Mouse (Mus musculus) hindbrain, embryonic 16.5 days (tissue): Measurements from ENCODE around the gene Gm28036. TPM values are rescaled to one million over a fixed set of nuclear protein-coding genes. Genes with fewer than 3 reads are reported as not detected.
A peak's percentile ranks its signal among the peaks of the same experiment; 100 is the strongest.

Source experiments
- ATAC-seq: fragments of 200-750 bp; cut with Nextera tagmentation; 2 replicates; pipeline ENCODE4 v1.8.0; 2017; ENCODE audit warnings: moderate TSS enrichment, moderate library complexity
- H3K27ac ChIP-seq: fragments of 300-500 bp; sonication (generic); 2 replicates; pipeline ENCODE4 v1.5.1; 2014; ENCODE audit warnings: low read depth, mild to moderate bottlenecking, control low read depth, low read length, moderate library complexity
- H3K27me3 ChIP-seq: fragments of 300-500 bp; sonication (generic); replicated peaks from 2 replicates; pipeline ENCODE4 v1.6.1; 2014; ENCODE audit warnings: low read length; ENCODE audit not compliant: control insufficient read depth, insufficient read depth
- H3K36me3 ChIP-seq: fragments of 300-500 bp; sonication (generic); 2 replicates; pipeline ENCODE4 v1.6.1; 2014; ENCODE audit warnings: mild to moderate bottlenecking, low read length, moderate library complexity, mixed read lengths; ENCODE audit not compliant: control insufficient read depth, insufficient read depth
- H3K4me1 ChIP-seq: fragments of 300-500 bp; sonication (generic); 2 replicates; pipeline ENCODE4 v1.6.1; 2014; ENCODE audit warnings: low read depth, low read length; ENCODE audit not compliant: control insufficient read depth, insufficient read depth
- H3K4me2 ChIP-seq: fragments of 300-500 bp; sonication (generic); 2 replicates; pipeline ENCODE4 v1.6.1; 2014; ENCODE audit warnings: mild to moderate bottlenecking, low read length, control low read depth, moderate library complexity
- H3K4me3 ChIP-seq: fragments of 300-500 bp; sonication (generic); 2 replicates; pipeline ENCODE4 v1.5.1; 2014; ENCODE audit warnings: mild to moderate bottlenecking, low read length, control low read depth, moderate library complexity
- H3K9ac ChIP-seq: fragments of 300-500 bp; sonication (generic); 2 replicates; pipeline ENCODE4 v1.6.1; 2014; ENCODE audit warnings: low read depth, mild to moderate bottlenecking, control low read depth, low read length, moderate library complexity
- H3K9me3 ChIP-seq: fragments of 300-500 bp; sonication (generic); 2 replicates; pipeline ENCODE4 v1.6.1; 2014; ENCODE audit warnings: mild to moderate bottlenecking, low read length, moderate library complexity; ENCODE audit not compliant: control insufficient read depth
- WGBS: fragments of 180-500 bp; shearing (Covaris S2); extraction: QIAGEN DNeasy Blood & Tissue Kit; methylation state at CpG from one replicate; pipeline ENCODE4 v1.1.7; 2014; 5-methylcytosine and 5-hydroxymethylcytosine counted together
- polyA plus RNA-seq: library from polyadenylated mRNA; unstranded; fragments of >200 nt; fragmentation: Nextera tagmentation; extraction: Ambion mirVana; gene quantifications from 2 replicates; pipeline ENCODE4 v1.2.1, GENCODE M21; 2015

Gene Gm28036
- polyA plus RNA-seq, 1 experiment from 2014 or later: 15.5 TPM

DNA sequence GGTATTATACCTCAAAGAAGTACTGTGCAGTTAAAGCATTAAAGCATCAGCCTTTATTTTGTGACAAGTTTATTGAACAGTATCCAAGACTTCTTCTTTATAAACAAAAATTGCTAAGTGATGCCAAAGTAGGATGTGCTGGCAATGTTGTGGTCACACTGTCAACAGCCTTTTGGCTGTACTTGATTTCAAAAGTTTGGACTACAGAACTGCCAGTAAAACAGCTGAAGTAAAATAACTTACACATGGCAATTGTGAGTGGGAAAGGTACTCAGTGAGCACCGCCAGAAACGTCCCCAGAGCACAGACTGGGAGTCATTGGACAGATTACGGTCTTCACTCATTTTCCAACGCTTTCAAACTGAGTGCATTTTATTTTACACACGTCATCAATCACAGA, 35.0 kb downstream of the Gm28036 start:
- 72% methylated on average over 5 of the region's 5 CpGs for WGBS
- Histone ChIP-seq H3K9ac (no peak overlapping the region), H3K4me1 (no peaks in the 10 kb centered on the region; the same call in 1 of the 2 replicates), H3K36me3 (peaks cover 11% of the 10 kb centered on the region), H3K27me3 (no peaks in the 10 kb centered on the region), H3K9me3 (no peaks in the 10 kb centered on the region), H3K4me3 (no peak overlapping the region), H3K27ac (no peak overlapping the region), H3K4me2 (no peak overlapping the region)
- ATAC-seq: no peak

- H3K27ac ChIP-seq: no peak overlapping the region
- ATAC-seq: peak; percentile 69; the same call in 1 of the 2 replicates
- no peaks in the 10 kb centered on the region; the same call in 1 of the 2 replicates for H3K4me1 ChIP-seq
- 43% methylated on average over 1 of the region's 1 CpGs for WGBS
- H3K4me3 ChIP-seq: no peak overlapping the region
- H3K9me3 ChIP-seq: no peaks in the 10 kb centered on the region
- H3K4me2 ChIP-seq: no peak overlapping the region
- peaks cover 2% of the 10 kb centered on the region; the same call in 1 of the 2 replicates for H3K36me3 ChIP-seq
- H3K27me3 ChIP-seq: no peaks in the 10 kb centered on the region
- no peak overlapping the region for H3K9ac ChIP-seq
Observed at GRCm38 (mm10) chr2:156089799-156090198, 37.1 kb downstream of the Gm28036 start.

- ATAC-seq: no peak
- Histone ChIP-seq H3K4me2 (no peak overlapping the region), H3K27ac (no peak overlapping the region), H3K9me3 (no peaks in the 10 kb centered on the region), H3K4me1 (no peaks in the 10 kb centered on the region; the same call in 1 of the 2 replicates), H3K9ac (no peak overlapping the region), H3K27me3 (no peaks in the 10 kb centered on the region), H3K36me3 (no peaks in the 10 kb centered on the region), H3K4me3 (no peak overlapping the region)
- WGBS: 94% methylated on average over 7 of the region's 7 CpGs
Observed at GRCm38 (mm10) chr2:156087391-156088110, 39.3 kb downstream of the Gm28036 start.

DNA sequence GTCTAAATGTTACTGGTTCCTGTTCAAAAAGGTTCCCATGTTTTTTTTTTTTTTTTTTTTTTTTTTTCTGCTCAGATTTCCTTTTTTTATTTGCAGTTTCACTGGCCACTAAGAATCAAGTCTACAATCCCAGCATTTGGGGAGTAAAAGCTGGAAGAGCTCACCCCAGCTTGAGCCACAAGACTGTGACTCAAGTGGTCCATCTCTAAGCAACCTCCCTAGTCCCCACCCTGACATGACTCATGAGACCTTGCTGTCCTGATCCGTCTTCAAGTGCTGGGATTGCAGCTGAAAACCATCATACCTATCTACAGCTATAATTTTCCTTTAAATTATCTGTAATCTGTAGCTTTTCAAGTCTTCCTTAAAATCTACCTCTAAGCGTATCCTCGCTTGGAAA, 42.4 kb downstream of the Gm28036 start:
- no peaks in the 10 kb centered on the region for H3K36me3 ChIP-seq
- 0 out of 2 replicates have a peak, but pooled peaks cover 3% of the 10 kb centered on the region for H3K4me1 ChIP-seq
- H3K9me3 ChIP-seq: no peaks in the 10 kb centered on the region
- no peak overlapping the region for H3K4me3 ChIP-seq
- no peak for ATAC-seq
- no peak overlapping the region for H3K27ac ChIP-seq
- no peaks in the 10 kb centered on the region for H3K27me3 ChIP-seq
- H3K4me2 ChIP-seq: no peak overlapping the region
- WGBS: 91% methylated on average over 3 of the region's 3 CpGs
- no peak overlapping the region for H3K9ac ChIP-seq

- no peak for ATAC-seq
- Histone ChIP-seq H3K9ac (no peak overlapping the region), H3K36me3 (peaks cover 27% of the 10 kb centered on the region), H3K27ac (no peak overlapping the region), H3K27me3 (no peaks in the 10 kb centered on the region), H3K4me1 (0 out of 2 replicates have a peak, but pooled peaks cover 3% of the 10 kb centered on the region), H3K4me3 (no peak overlapping the region), H3K9me3 (no peaks in the 10 kb centered on the region), H3K4me2 (no peak overlapping the region)
- 78% methylated on average over 7 of the region's 7 CpGs for WGBS
Observed at GRCm38 (mm10) chr2:156080391-156080790, 46.5 kb downstream of the Gm28036 start.

DNA sequence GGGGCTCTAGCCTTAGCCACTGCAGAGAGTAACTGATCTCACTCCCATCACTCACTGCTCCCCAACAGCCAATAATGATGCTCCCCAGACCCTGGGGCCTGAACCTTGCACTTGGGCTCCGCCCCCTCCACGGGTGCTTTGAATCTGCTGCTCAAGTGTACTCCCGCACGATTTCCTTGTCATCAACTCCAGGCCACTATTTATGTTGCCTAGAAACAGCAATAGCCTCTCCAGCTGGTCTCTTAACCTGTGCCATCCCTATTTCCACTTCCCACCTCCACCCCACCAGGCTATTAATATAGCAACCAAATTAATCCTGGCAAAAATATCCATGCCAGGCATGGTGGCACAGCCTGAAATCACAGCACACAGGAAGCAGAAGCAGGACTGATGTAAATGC, 47.2 kb downstream of the Gm28036 start:
- Histone ChIP-seq H3K27me3 (no peaks in the 10 kb centered on the region), H3K27ac (no peak overlapping the region), H3K9me3 (no peaks in the 10 kb centered on the region), H3K9ac (no peak overlapping the region), H3K36me3 (peaks cover 29% of the 10 kb centered on the region), H3K4me3 (no peak overlapping the region), H3K4me1 (0 out of 2 replicates have a peak, but pooled peaks cover 3% of the 10 kb centered on the region), H3K4me2 (no peak overlapping the region)
- no peak for ATAC-seq
- 41% methylated on average over 4 of the region's 4 CpGs for WGBS

- H3K27ac ChIP-seq: no peak overlapping the region
- H3K4me1 ChIP-seq: 0 out of 2 replicates have a peak, but pooled peaks cover 3% of the 10 kb centered on the region
- no peak overlapping the region for H3K4me3 ChIP-seq
- no peaks in the 10 kb centered on the region for H3K27me3 ChIP-seq
- no peaks in the 10 kb centered on the region for H3K9me3 ChIP-seq
- H3K9ac ChIP-seq: no peak overlapping the region
- no peak for ATAC-seq
- peaks cover 32% of the 10 kb centered on the region for H3K36me3 ChIP-seq
- 89% methylated on average over 8 of the region's 8 CpGs for WGBS
- no peak overlapping the region for H3K4me2 ChIP-seq
Observed at GRCm38 (mm10) chr2:156079183-156079560, 47.7 kb downstream of the Gm28036 start.

GRCm38 (mm10) chr2:156078421-156079182, 48.3 kb downstream of the Gm28036 start:
- H3K36me3 ChIP-seq: peaks cover 38% of the 10 kb centered on the region
- H3K27ac ChIP-seq: no peak overlapping the region
- no peaks in the 10 kb centered on the region for H3K27me3 ChIP-seq
- H3K4me2 ChIP-seq: no peak overlapping the region
- 0 out of 2 replicates have a peak, but pooled peaks cover 3% of the 10 kb centered on the region for H3K4me1 ChIP-seq
- H3K9me3 ChIP-seq: no peaks in the 10 kb centered on the region
- no peak for ATAC-seq
- no peak overlapping the region for H3K4me3 ChIP-seq
- no peak overlapping the region for H3K9ac ChIP-seq
- 94% methylated on average over 15 of the region's 16 CpGs for WGBS

GRCm38 (mm10) chr2:156077461-156077860, 49.4 kb downstream of the Gm28036 start:
- no peak overlapping the region for H3K4me3 ChIP-seq

More at GRCm38 (mm10) chr2:156077461-156077860, 49.4 kb downstream of the Gm28036 start:
- Histone ChIP-seq H3K4me2 (no peak overlapping the region), H3K9ac (no peak overlapping the region), H3K36me3 (peaks cover 46% of the 10 kb centered on the region), H3K9me3 (no peaks in the 10 kb centered on the region), H3K4me1 (0 out of 2 replicates have a peak, but pooled peaks cover 3% of the 10 kb centered on the region), H3K27ac (no peak overlapping the region), H3K27me3 (no peaks in the 10 kb centered on the region)
- no peak for ATAC-seq
- WGBS: 93% methylated on average over 7 of the region's 7 CpGs
